Mouse (Mus musculus): Measurements from ENCODE around the gene Sf3a1.
"Not testable (repeated sequence)": the region's sequence is repeated elsewhere in the genome, so short reads cannot be mapped to it uniquely, and the experiment has no call there.

The Sf3a1 gene

DNA sequence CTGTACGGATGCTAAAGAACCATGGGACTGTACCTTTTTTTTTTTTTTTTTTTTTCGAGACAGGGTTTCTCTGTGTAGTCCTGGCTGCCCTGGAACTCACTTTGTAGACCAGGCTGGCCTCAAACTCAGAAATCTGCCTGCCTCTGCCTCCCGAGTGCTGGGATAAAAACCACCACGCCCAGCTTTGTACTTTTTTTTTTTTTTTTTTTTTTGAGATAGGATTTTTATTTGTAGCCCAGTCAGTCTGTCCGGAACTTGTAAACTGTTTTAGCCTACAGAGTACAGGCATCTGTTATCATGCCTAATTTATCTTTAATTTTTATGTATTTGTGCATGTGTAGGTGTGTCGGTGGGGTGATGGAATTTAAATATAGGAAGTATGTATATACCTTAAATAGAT lies 25.3 kb downstream of the Sf3a1 start:
- DNase-seq (ENCODE audit: low spot score) = not testable (repeated sequence)

DNA sequence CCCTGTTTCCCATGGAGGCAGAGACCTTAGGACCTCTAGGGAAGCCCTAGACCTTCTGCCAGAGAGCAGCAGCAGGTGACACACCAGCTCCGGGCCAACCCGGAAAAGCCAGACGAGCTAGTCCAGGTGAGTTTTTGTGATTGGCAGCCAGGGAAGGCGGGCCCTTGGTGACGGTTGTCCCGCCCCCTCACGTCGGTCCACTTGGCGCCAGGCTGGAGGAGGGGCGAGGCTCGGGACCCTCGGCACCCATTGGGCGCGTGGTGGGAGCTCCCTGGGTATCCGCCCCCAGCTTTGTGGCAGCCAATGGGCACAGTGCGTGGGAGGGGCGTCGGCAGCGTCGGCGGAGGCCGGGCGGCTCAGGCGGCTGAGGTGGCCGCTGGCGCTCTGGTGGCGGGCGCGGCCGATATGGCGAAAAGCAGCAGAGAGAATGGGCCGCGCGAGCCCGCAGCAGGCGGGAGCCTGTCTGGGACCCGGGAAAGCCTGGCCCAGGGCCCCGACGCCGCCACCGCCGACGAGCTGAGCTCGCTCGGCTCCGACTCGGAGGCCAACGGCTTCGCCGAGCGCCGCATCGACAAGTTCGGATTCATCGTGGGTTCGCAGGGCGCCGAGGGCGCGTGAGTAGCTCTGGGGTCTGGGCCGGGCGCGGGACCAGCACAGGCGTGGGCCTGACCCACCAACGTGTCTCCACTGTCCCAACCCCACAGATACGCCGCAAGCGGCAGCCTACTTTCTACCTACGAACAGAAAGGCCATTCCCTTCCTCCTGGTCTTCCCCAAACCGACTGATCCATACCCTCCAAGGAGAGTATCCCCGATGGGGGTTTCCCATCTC lies 26.6 kb downstream of the Sf3a1 start, which contains the start of gene Tbc1d10a:
TSS of gene Tbc1d10a (plus strand) at position 304 of the 832 bp plus-strand sequence.
- DNase-seq (ENCODE audit: low spot score) = peak; percentile 99

DNA sequence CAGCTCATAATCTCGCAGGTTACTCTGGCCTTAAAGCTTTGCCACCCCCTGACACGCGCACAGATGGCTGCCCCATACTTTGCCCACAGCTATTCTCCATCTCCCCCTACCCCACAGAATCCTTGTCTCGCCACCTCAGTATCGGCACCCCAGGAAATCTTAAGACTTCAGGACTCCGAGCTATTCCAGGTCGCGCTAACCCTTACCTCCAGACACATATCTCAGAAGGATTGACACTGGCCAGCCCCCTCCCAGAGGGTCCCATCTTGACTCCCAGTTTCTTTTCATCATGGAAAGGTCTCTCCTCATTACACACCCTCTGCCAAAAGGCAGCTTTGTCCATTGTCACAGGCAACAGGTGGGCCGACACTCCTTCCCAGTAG lies 27.2 kb downstream of the Sf3a1 start:
- no peak for DNase-seq (ENCODE audit: low spot score)

DNA sequence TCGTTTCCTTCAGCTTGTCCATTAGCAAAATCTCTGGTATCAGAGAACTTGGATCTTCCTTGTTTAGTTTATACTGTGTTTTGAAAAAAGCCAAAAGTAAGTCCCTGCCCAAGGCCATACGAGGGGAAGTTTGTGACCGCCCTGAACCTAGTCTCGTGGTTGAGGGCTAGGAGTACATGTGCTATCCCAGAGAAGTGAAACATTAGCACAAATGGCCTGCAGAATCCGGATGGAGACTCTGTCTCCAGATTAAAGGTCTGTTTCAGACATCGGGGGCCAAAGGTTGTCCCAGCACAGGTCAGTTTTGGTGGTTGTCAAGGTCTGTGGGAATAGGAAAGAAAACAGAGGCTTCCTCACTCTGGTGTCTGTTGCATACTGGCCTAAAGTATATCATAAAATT lies 29.0 kb downstream of the Sf3a1 start:
- DNase-seq (ENCODE audit: low spot score) = no peak

DNA sequence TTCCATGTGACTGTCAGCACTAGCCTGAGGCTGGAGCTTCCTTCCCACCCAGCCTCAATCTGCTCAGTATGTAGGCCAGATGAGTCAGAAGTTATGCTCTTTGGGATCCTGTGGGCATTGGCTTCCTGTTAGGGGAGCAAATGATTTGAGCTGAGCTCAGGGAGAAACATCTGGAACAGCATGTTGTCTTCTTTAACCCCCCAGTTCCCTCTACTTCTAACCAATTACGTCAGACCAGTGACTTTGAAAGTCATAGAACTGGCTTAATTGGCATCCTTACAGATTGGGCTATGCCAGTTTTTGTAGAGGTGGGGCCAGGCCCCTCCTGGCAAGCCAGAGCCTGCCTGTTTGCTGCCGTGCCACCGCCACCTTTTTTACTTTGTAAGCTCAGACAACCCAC lies 30.5 kb downstream of the Sf3a1 start:
- peak; percentile 54 for DNase-seq (ENCODE audit: low spot score)

DNA sequence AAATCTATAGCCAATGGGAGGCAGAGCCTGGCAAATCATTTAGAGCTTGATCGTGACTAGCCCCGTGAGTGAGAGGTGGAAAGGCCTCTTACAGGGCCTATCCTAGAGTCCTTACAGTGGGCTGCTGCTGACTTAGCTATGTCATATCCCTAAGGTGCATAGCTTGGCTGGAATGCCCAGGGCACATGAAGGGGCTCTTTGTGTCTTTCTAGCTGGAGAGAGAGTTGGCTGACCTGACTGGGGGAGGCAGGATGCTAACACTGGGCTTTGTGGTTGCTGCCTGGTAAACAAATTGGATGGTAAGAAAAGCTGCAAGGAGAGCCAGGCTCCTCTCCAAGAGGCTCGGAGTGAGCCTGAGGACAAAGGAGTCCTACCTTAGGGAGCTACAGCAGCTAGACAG lies 32.6 kb downstream of the Sf3a1 start:
- DNase-seq (ENCODE audit: low spot score) = no peak

DNA sequence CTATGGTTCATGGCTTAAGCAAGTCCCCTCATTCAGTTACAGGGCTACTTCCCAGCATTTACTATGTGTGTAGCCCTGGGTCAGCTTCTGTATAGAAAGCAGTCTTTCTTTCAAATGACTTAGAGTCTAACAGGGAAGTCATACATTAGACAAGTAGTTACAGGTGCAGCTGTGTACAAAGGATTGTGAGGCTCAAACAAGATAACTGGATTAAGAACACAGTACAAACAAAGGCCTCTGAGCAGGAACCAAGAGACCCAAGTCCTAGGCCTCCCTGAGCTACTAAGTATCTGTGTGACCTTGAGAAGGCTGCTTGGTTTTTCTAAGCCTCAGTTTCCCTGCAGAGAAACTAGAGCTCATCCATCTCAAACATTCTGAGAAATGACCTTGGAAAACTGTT lies 33.3 kb downstream of the Sf3a1 start:
- no peak for DNase-seq (ENCODE audit: low spot score)

DNA sequence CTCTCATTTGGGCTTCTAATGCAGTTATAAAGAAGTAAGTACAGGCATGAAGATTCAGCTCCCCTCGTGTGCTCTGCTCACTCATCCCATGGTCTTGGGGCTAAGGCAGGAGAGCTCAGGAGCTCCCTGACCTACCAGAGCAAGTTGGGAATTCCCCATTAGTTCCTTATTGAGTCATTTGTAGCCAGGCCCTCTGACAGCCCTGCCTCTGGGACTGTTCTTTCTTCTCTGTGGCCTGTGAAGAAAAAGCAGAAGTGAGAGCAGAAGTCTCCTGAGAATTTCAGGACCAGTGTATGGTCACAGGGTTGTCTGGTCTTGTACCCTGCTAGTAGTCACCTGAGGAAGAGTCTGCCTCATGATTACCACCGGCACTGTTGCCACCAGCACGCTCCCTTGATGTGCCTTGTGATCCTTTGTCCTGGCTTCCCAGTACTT lies 35.5 kb downstream of the Sf3a1 start:
- no peak for DNase-seq (ENCODE audit: low spot score)

DNA sequence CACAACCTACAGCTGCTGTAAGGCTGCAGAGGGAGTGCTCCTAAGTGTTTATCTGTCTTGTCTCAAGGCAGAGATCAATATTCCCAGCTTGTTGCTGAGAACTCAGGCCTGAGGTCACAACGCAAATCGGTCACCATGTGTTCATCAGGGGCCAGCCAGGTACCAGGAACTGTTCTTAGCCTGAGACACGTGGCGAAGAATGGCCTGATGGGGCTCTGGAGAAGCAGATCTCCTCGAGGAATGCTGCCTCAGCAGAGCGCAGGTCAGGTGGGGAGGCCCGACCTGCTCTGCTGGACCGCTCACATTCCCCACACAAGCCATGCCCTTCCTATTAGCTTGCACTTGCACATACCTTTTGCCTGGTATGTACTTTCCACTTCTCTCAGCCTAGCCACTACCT lies 36.5 kb downstream of the Sf3a1 start:
- DNase-seq (ENCODE audit: low spot score) = peak; percentile 79

DNA sequence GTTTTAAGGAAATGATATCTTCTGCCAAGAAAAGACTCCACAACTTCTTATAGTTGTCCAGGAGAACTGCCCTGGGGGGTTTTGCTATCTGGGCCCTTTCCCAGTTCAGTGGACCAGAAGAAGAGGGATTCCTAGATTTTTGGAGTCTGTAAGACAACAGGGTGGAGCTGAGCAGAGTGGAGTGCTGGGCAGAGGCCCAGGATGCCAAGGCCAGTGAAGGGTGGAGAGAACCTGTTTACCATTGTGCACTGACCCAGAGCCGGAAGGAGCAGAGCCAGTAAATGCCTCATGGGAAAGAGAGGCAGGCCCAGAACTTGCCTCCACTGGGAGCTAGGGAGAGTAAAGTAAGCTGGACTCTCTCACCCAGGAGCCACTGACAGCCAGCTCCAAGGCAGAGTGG lies 37.5 kb downstream of the Sf3a1 start:
- peak; percentile 56 for DNase-seq (ENCODE audit: low spot score)

DNA sequence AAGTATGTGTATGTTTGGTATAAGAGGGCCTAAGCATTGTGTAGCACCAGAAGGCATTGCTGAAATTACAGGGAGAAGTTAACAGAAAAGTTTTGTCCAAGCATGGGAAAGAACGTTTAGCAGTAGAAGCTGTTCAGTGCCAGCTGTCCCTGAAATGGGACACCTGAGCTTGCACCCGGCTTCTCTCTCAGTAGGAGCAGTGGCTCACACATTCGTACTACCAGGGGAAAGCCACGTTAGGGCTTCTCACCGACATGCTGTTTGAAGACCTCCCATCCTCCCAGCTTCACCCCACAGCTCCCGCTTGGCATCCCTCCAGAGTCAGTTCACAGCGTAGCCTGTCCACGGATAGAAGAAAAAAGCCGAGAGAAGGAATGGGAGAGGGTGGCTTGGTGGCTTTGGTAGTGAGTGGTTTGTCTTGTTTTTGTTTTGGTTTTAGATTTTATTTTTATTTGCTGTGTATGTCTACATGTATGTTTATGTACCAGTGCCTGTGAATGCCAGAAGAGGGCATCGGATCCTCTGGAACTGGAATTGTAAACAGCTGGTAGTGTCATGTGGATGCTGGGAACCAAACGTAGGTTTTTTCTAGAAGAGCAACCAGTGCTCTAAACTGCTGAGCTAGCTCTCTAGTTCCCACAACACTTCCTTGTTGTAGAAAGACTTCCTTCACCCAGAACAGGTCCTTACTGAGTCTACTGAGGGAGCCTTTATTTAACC lies 42.0 kb downstream of the Sf3a1 start:
- DNase-seq (ENCODE audit: low spot score) = no peak

DNA sequence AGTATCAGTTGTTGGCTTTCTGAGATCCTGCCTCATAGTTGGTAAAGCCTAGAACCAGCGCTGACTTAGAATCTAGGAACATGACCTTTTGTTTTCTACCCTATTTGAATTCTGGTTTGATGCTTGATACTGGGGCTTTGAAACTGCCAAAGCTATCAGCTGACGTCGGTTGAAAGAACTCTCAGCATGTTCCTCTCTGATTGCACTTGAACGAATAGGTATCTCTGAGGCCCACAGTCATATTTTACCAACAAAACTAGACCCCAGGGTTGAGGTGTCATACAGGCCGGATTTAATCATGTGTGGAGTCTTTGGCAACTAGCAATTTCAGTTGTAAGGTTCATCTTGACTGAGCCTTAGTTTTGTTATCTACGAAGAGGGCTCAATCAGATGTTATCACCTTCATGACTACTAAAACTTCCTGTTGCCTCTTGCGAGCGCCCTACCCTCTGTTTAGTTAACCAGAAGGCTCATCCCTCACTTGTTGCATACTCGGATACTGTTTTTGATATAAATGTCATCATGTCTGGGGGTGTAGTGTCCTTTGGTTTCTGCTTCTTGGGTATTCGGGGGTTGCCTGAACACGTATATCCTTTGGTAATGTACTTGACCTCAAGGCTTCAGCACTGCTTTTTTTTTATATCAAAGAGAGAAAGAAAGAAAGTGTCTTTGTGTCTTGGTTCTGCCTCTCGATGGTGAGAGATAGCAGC lies 43.0 kb downstream of the Sf3a1 start:
- no peak for DNase-seq (ENCODE audit: low spot score)

DNA sequence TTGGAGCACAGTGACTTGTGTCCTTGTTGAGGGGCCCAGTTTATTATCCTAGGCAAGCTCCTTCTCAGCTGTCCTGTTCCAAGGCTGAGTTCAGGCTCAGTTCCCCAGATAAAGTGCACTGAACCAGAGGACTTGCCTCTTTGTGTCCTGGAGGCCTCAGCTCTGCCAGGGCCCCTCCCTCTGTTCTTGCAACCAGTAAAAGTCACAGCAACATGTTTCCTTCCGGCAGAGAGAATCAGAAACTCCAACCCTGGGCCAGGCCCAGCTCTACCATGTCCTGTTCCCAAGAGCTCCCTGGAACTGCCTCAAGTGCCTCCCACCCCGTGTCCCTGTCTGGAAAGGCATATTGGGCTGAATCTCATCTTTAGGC lies 43.5 kb downstream of the Sf3a1 start:
- peak; percentile 78 for DNase-seq (ENCODE audit: low spot score)

DNA sequence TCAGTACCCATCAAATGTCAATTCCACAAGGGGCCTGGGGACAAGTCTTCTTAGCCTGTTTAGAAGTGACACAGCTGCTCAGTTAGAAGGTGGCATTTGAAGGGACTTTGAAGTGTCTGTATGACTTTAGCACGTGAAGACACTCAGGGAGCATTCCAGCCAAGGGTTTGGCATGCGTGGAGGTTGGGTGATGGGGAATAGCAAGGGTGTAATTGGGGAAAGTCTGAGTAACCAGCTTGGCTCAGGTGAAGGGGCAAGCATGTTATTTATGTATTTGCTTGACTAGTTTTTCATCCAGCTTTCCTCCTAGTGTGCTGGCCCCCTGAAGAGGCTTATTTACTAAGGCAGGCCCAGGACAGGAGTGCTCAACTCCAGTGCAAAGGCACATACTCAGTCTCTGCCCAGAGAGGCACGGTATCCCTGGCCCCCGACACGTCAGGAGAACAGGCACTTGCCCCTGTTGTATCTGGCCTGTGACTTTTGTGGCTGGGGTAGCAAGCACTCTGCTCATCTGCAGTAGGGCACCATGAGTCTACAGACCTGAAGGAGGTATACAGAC lies 45.0 kb downstream of the Sf3a1 start:
- DNase-seq (ENCODE audit: low spot score) = no peak

DNA sequence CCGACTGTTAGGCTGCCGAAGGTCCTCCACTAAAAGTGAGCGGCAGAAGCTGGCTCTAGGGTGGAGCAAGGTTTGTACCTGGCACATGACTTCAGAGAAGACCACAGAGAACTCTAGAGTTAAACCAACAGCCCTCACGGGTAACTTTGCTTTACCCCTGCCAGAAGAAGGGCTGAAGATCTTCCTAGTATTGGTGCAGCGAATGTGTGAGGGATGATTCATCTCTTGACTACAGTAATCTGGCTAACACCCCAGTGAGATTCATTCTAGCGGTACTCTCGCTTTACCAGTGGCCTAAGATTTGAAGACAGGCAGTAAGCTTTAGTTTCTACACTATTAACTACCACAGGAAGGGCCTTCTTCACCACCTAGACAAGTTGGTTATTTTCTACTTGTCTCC lies 45.8 kb downstream of the Sf3a1 start:
- DNase-seq (ENCODE audit: low spot score) = no peak

DNA sequence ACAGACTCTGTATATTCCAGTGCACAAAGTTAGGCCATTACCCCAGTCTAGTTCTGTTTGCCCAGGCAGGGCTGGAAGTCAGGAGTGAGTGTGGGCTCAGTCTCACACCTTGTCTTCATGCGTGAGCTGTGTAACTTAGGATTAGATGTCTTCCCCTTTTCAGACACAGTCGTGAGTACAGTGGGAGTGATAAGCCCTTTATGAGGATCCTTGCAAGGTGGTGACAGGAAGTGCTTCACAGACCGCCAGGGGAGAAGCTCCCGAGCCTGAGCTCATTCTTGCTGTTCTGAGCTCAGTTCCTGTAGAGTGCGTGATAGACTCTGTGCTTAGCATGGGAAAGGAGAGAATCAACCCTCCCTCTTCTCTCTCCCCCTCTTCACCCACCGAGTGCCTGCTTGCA lies 46.4 kb downstream of the Sf3a1 start:
- no peak for DNase-seq (ENCODE audit: low spot score)

DNA sequence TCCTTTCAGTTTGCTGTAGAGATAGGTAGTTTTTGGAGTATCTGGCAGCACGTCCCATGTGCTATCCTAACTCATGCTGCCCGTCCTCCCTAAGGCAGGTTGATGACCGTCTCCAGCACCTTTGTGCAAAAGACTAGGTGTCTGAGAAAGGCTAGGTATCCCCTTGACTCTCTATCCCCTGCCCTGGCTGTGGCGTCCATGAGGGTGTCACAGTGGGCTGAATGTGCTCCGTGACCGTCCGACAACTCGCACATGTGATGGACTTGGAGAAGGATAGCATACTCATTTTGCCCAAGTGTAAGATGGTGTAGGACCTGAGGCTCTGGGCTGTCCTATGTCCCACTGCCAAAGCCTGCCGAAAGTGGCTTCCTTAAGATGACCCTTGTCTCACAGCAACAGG lies 47.5 kb downstream of the Sf3a1 start:
- DNase-seq (ENCODE audit: low spot score) = no peak

DNA sequence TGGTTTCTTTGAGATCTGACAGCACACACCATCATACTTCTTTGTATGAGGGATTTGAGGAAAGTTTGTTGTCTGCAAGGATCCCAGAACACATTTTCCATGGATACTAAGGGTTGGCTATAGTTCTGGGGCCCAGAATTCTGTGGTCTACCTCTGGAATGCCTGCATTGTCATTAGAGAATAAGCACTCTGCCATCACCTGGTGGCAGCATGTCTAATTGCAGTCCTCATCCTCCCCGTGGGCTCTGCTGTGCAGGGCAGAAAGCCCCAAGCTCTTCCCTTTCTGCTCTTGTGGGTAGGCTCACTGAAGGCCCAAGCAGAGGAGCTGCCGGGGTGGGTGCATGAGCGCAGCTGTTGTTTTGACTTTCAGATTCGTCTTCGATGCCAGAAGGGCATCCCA lies 49.4 kb downstream of the Sf3a1 start:
- no peak for DNase-seq (ENCODE audit: low spot score)

DNA sequence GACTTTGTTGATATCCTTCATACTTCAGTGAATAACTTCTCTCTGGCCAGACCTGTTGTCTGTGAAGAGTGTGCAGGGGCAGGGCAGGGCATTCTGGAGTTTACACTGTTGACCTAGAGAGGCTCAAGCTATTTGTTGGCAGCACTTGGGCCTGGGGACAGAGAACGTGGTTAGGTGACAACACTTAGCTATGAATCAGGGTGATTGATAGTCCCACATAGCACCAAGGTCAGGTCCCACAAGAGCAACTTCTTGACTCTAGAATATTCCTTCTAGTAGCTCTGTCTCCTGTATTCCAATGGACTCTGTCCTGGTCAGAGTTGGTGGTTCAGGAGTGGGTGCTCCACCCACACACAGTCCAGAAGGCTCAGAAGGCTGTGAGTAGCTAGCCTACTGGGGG lies 50.6 kb downstream of the Sf3a1 start:
- DNase-seq (ENCODE audit: low spot score) = no peak

DNA sequence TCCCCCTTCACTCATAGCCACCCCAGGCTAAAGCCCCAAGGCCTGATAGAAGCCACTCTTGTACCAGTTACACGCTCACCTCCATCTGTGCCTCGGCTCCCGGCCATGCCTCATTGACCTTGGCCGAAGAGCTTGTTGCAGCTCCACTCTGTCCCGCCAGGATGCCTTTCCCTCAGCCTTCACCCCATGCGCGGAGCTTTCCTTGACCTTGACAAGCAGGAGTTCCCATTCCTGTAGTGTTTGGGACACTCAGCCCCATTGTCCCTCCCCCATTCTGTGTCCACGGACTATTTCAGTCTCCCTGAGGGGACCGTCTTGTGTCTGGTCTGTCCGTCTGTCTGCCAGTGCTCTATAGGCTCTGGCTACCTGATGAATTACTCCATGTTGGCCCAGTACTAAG lies 53.0 kb downstream of the Sf3a1 start:
- no peak for DNase-seq (ENCODE audit: low spot score)

DNA sequence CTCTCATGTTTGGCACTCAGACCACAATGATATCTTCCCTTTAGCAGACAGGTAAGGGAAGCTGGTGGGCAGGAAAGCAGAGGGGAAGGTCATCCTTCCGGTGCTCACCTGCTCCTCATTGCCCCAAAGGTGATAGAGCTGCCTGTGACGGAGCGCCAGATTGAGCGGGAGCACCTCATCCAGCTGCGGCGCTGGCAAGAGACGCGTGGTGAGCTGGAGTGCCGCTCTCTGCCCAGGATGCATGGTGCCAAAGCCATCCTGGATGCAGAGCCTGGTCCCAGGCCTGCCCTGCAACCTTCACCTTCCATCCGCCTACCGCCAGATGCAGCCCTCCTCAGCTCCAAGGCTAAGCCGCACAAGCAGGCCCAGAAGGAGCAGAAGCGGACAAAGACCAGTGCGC lies 54.4 kb downstream of the Sf3a1 start:
- no peak for DNase-seq (ENCODE audit: low spot score)

DNA sequence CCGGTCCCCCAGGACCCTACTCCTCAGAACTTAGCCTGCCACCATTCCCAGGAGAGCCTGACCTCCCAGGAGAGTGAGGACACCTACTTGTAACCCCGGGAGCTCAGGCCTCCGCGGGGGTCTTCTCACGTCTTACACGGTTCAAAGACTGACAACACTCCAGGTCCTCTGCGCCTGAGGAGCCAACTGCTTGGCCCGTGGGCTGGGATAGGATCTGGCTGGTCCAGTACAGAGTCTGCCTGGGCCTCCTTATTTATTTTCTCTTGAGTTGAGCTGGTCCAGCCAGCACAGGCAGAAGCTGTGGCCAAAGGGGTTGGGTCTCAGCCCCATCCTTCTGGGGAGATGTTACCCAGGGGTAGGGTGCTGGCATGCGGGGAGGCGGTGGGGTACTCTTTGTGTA lies 54.9 kb downstream of the Sf3a1 start:
- no peak for DNase-seq (ENCODE audit: low spot score)

Data from urinary bladder, postnatal 14 days (tissue).